Mouse (Mus musculus) kidney, postnatal 10 days (tissue): ENCODE data around the gene Foxl2.
A peak's percentile ranks its signal among the peaks of the same experiment; 100 is the strongest.

Source experiments
- DNase-seq: peaks from one replicate; pipeline ENCODE4 v3.0.0; 2021; ENCODE audit warnings: mixed read lengths

Foxl2 gene

GRCm38 (mm10) chr9:98955103-98955715 is at the start of gene Foxl2:
Foxl2 (plus strand) TSS chr9:98955288.
- peak; percentile 47 for DNase-seq

GRCm38 (mm10) chr9:98920629-98921523 is 34.2 kb upstream of the Foxl2 start:
- DNase-seq = no peak

GRCm38 (mm10) chr9:98923119-98923518 is 32.0 kb upstream of the Foxl2 start:
- DNase-seq = no peak

GRCm38 (mm10) chr9:98924183-98924582 is 30.9 kb upstream of the Foxl2 start:
- DNase-seq = no peak

- no peak for DNase-seq
Observed at GRCm38 (mm10) chr9:98929496-98929895, 25.6 kb upstream of the Foxl2 start.

- DNase-seq = no peak
Observed at GRCm38 (mm10) chr9:98932931-98933330, 22.2 kb upstream of the Foxl2 start.

GRCm38 (mm10) chr9:98935190-98935909 is 19.7 kb upstream of the Foxl2 start:
- no peak for DNase-seq

- DNase-seq = peak; percentile 30
Observed at GRCm38 (mm10) chr9:98939290-98939689, 15.8 kb upstream of the Foxl2 start.

GRCm38 (mm10) chr9:98952171-98953050 is 2.7 kb upstream of the Foxl2 start:
- DNase-seq = peak; percentile 47

GRCm38 (mm10) chr9:98953291-98953690 is 1.8 kb upstream of the Foxl2 start:
- no peak for DNase-seq

GRCm38 (mm10) chr9:98953830-98954229 is 1.3 kb upstream of the Foxl2 start:
- DNase-seq = no peak

GRCm38 (mm10) chr9:98954391-98955102 is 541 bp upstream of the Foxl2 start:
- peak; percentile 17 for DNase-seq

GRCm38 (mm10) chr9:98955716-98956224 is 682 bp downstream of the Foxl2 start:
- DNase-seq = peak; percentile 39

- peak; percentile 54 for DNase-seq
Observed at GRCm38 (mm10) chr9:98956591-98957381, 1.7 kb downstream of the Foxl2 start.

GRCm38 (mm10) chr9:98957751-98958351 is 2.8 kb downstream of the Foxl2 start:
- peak; percentile 18 for DNase-seq

- DNase-seq = no peak
Observed at GRCm38 (mm10) chr9:98958628-98959027, 3.5 kb downstream of the Foxl2 start.

GRCm38 (mm10) chr9:98959851-98960250 is 4.8 kb downstream of the Foxl2 start:
- no peak for DNase-seq

- DNase-seq = no peak
Observed at GRCm38 (mm10) chr9:98960348-98960747, 5.3 kb downstream of the Foxl2 start.

- no peak for DNase-seq
Observed at GRCm38 (mm10) chr9:98961591-98962477, 6.7 kb downstream of the Foxl2 start.
